Mouse (Mus musculus) heart, adult 2 months (tissue): ENCODE measurements around the gene Trpm1. TPM values are rescaled to one million over a fixed set of nuclear protein-coding genes. Genes with fewer than 3 reads are reported as not detected.
A peak's percentile ranks its signal among the peaks of the same experiment; 100 is the strongest.

Experiments
- DNase-seq, 2 experiments: peaks; one replicate each; pipeline ENCODE4 v3.0.0; 2021
- H3K27ac ChIP-seq: fragments of 200-600 bp; 2 replicates; pipeline ENCODE4 v1.8.1; 2022
- H3K27me3 ChIP-seq: fragments of 200-500 bp; 2 replicates; pipeline ENCODE4 v1.6.1; 2012; ENCODE audit warnings: mild to moderate bottlenecking, low read length, inconsistent platforms, mixed read lengths; ENCODE audit not compliant: control insufficient read depth, insufficient read depth
- H3K36me3 ChIP-seq: fragments of 200-500 bp; 2 replicates; pipeline ENCODE4 v1.6.1; 2012; ENCODE audit warnings: low read length, inconsistent platforms; ENCODE audit not compliant: control insufficient read depth, insufficient read depth
- H3K4me1 ChIP-seq: fragments of 200-500 bp; 2 replicates; pipeline ENCODE4 v1.6.1; 2011; ENCODE audit warnings: low read length; ENCODE audit not compliant: control insufficient read depth, insufficient read depth
- H3K4me3 ChIP-seq: fragments of 200-600 bp; 2 replicates; pipeline ENCODE4 v1.8.1; 2022
- H3K79me2 ChIP-seq: fragments of 200-500 bp; replicated peaks from 2 replicates; pipeline ENCODE4 v1.6.1; 2012; ENCODE audit warnings: mild to moderate bottlenecking, inconsistent platforms, low read length, moderate library complexity, mixed read lengths; ENCODE audit not compliant: control insufficient read depth, insufficient read depth
- H3K9ac ChIP-seq: fragments of 200-500 bp; 2 replicates; pipeline ENCODE4 v1.6.1; 2012; ENCODE audit warnings: low read depth, mild to moderate bottlenecking, control low read depth, inconsistent platforms, low read length, mixed read lengths
- CTCF ChIP-seq: fragments of 200-600 bp; IDR thresholded peaks from 2 replicates; pipeline ENCODE4 v1.8.1; 2022; ENCODE audit warnings: antibody characterized with exemption, mild to moderate bottlenecking, moderate library complexity
- EP300 ChIP-seq: fragments of 200-500 bp; IDR thresholded peaks from 2 replicates; pipeline ENCODE4 v1.6.1; 2011; ENCODE audit warnings: low read depth, low read length, control low read depth; ENCODE audit not compliant: insufficient read depth
- POLR2A ChIP-seq: fragments of 200-500 bp; IDR thresholded peaks from 2 replicates; pipeline ENCODE4 v1.6.1; 2011; ENCODE audit warnings: mild to moderate bottlenecking, low read depth, low read length, control low read depth; ENCODE audit not compliant: insufficient read depth
- WGBS: fragments of 180-500 bp; shearing (Covaris S2); methylation state at CpG from one replicate; pipeline ENCODE4 v1.1.7; 2018; 5-methylcytosine and 5-hydroxymethylcytosine counted together
- intact Hi-C: fragments of 180-260 bp; cut with DNase I; formaldehyde crosslinking; loops from one replicate; pipeline ENCODE4 v1.15.1; 2025
- polyA plus RNA-seq: library from polyadenylated mRNA; depleted of rRNA; stranded (reverse); fragments of >200 nt; gene quantifications from 2 replicates; pipeline ENCODE4 v1.2.3, GENCODE M21; 2012
- total RNA-seq, 2 experiments: library from RNA; stranded (reverse); gene quantifications; 2 replicates each; pipeline ENCODE4 v1.2.3; 2021

Gene Trpm1
- total and polyA plus RNA-seq, 3 experiments: 0.06 TPM; not detected in 2

DNA sequence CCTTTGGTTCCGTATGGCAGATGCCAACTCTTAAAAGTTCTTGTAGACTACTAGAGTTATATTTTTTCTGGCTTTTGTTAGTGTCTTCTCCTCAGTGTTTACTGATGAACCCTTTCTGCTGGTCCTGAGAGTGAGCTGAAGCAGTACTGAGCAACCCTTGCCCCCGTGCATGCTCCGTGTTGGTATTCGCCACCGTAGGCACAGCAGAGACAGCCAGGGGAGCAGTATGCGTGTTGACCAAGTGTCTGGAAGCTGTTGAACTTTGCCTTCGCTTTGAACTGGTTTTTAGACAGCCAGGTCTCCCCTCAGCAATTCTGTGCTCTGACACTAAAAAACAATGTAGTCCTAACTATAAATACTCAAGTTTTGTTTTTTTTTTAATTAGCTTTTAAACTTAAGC lies 135.8 kb downstream of the Trpm1 start:
- H3K4me3 ChIP-seq: no peak overlapping the region

DNA sequence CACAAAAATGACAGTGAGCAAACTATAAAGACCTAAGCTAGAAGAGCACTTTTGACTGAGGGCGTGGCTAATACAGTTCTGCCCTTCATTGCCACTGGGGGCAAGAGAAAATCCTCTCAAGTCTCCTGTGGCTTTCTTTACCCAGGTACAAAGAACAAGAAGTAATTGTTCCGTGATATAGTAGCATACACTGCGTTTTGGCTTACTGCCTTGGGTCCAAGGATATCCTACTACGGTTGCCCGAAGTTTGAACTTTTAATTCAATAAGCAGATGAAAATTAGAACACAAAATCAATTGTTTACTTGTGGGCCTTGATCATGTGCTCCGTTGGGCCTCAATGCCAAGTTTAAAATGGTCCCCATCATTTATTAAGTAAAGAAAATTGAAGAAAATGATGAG lies 136.8 kb downstream of the Trpm1 start:
- Histone ChIP-seq H3K9ac (no peak overlapping the region), H3K79me2 (peaks cover 2% of the 10 kb centered on the region), H3K4me1 (peaks cover 8% of the 10 kb centered on the region), H3K27ac (peak overlapping the region; percentile 18), H3K36me3 (no peaks in the 10 kb centered on the region), H3K4me3 (no peak overlapping the region; the same call in 1 of the 2 replicates), H3K27me3 (no peaks in the 10 kb centered on the region)
- TF ChIP-seq POLR2A: no peak
- peak; percentile 26 for TF ChIP-seq CTCF
- 71% methylated on average over 6 of the region's 6 CpGs for WGBS
- DNase-seq: no peak
- intact Hi-C loops: loop anchor here (2.0 kb wide), 1 partner anchor 36 kb away; no protein-coding TSS in a partner anchor

More for the DNA sequence above, 135.8 kb downstream of the Trpm1 start:
- no peaks in the 10 kb centered on the region for H3K27me3 ChIP-seq
- 96% methylated on average over 7 of the region's 7 CpGs for whole genome bisulfite sequencing
- intact Hi-C loops: loop anchor here (5.0 to 10.0 kb wide), 2 partner anchors 352 to 435 kb away; partner anchors contain the start of gene Klf13
- peaks cover 1% of the 10 kb centered on the region; the same call in 1 of the 2 replicates for H3K79me2 ChIP-seq
- H3K27ac ChIP-seq: no peak overlapping the region
- H3K36me3 ChIP-seq: no peaks in the 10 kb centered on the region
- DNase-seq: no peak
- H3K4me1 ChIP-seq: peaks cover 8% of the 10 kb centered on the region
- TF ChIP-seq POLR2A: no peak
- TF ChIP-seq EP300: no peak
- TF ChIP-seq CTCF: no peak
- H3K9ac ChIP-seq: no peak overlapping the region

DNA sequence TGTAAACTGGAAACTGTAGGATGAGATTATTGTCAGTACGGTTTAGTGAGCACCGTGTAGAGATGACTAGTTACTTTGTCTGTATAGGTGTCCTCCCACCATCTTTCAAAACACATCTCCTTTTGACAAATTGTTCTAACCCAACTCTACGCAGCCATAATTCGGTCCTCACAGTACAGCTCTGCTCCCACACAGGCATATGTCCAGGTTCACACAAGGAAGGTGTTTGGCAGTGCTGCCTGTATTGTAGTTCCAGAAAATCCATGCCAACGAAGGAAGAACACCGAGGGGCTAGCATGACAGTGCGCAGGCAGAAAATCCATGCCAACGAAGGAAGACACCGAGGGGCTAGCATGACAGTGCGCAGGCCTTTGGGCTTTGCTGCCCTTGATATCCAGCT lies 138.1 kb downstream of the Trpm1 start:
- intact Hi-C loops: loop anchor here (2.0 kb wide), 1 partner anchor 35 kb away; no protein-coding TSS in a partner anchor

DNA sequence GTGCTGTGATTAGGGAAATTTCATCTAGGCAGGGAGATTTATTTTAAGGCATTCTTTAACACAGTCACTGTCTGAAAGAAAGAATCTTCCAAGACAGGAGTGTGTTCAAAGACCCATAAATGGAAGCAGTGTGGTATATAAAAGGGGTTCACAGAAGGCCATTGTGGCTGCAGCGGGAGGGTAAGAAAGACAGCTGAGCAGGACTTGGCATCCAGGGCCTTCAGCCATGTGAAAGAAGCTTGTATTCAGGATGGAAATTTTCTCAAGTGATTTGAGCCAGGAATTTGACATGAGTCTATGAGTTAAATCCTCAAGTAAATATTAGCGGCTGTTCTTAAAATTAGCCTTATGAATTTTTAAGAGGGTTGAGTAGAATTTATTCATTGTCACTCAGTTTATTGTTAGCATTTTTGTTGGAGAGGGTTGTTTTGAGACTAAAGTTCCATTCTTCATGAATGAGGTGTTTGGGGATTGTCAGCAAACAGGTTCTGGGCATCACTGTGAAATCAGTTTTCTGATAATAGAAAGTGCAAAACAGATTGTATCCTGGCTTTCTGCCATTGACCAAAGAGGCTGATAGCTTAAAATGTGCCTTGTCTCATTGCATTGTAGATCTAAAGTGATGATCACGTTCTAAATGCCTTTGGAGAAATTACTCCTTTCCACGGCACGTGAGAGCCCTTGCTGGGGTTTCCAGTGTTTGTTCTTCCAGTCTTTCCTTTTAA lies 142.8 kb downstream of the Trpm1 start:
- Histone ChIP-seq H3K79me2 (peaks cover 3% of the 10 kb centered on the region), H3K4me3 (no peak overlapping the region), H3K27ac (no peak overlapping the region), H3K4me1 (peaks cover 5% of the 10 kb centered on the region), H3K27me3 (no peaks in the 10 kb centered on the region), H3K9ac (no peak overlapping the region), H3K36me3 (peaks cover 5% of the 10 kb centered on the region; the same call in 1 of the 2 replicates)
- intact Hi-C loops: no loop called here
- TF ChIP-seq EP300 (no peak), POLR2A (no peak), CTCF (no peak)
- 79% methylated on average over 5 of the region's 5 CpGs for WGBS
- DNase-seq: no peak

More for the DNA sequence above, 138.1 kb downstream of the Trpm1 start:
- Histone ChIP-seq H3K27ac (no peak overlapping the region), H3K4me1 (peaks cover 8% of the 10 kb centered on the region), H3K79me2 (peaks cover 3% of the 10 kb centered on the region), H3K36me3 (peaks cover 2% of the 10 kb centered on the region; the same call in 1 of the 2 replicates), H3K27me3 (no peaks in the 10 kb centered on the region), H3K9ac (no peak overlapping the region), H3K4me3 (no peak overlapping the region)
- no peak for TF ChIP-seq CTCF
- no peak for TF ChIP-seq EP300
- no peak for TF ChIP-seq POLR2A
- 95% methylated on average over 10 of the region's 10 CpGs for WGBS
- DNase-seq: no peak

DNA sequence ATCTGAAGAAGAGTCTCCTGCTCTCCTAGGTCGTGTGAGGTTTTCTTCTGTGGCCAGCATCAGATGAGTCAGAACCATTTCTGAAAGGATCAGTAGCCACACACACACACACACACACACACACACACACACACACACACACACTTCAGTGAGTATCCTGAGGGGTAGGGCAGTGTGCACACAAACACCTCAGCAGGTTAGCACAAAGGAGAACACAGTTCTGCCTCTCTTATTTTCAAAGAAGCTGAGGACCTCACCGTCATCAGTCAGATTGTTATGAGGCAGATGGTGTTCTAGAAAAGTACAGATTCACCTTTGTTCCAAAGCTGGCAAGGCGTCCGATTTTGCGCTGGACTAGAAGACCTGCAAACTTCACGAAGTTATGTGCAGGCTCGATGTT lies 156.6 kb downstream of the Trpm1 start:
- Histone ChIP-seq H3K27ac (no peak overlapping the region), H3K27me3 (no peaks in the 10 kb centered on the region), H3K79me2 (no peaks in the 10 kb centered on the region; the same call in 1 of the 2 replicates), H3K4me1 (no peaks in the 10 kb centered on the region), H3K4me3 (no peak overlapping the region), H3K9ac (no peak overlapping the region), H3K36me3 (peaks cover 2% of the 10 kb centered on the region; the same call in 1 of the 2 replicates)
- no peak for TF ChIP-seq POLR2A
- TF ChIP-seq CTCF: no peak
- no peak for TF ChIP-seq EP300
- 84% methylated on average over 7 of the region's 7 CpGs for WGBS
- intact Hi-C loops: no loop called here
- no peak for DNase-seq

DNA sequence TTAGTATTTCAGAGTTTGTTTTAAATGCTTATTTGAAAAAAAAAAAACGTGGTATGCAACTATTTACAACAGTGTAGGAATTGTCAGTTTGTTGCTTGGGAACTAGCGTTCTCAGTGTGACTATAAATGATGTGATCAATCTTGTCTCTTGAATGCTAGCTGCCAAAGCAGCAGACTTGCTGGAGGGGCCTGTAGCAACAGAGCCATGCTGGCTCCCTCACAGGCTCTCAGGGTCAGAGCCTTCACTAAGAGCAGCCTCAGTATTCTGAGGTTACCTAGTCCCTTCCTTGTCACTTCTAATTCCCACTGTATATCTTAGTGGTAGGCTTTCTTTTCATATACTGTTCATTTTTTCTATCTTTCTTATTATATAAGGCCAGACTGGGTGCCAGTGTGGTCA lies 157.1 kb downstream of the Trpm1 start:
- Histone ChIP-seq H3K27me3 (no peaks in the 10 kb centered on the region), H3K36me3 (peaks cover 2% of the 10 kb centered on the region; the same call in 1 of the 2 replicates), H3K79me2 (no peaks in the 10 kb centered on the region; the same call in 1 of the 2 replicates), H3K27ac (no peak overlapping the region), H3K4me1 (no peaks in the 10 kb centered on the region), H3K4me3 (no peak overlapping the region), H3K9ac (no peak overlapping the region)
- no peak for TF ChIP-seq CTCF
- no peak for TF ChIP-seq EP300
- TF ChIP-seq POLR2A: no peak
- 70% methylated on average over 2 of the region's 2 CpGs for WGBS
- DNase-seq: no peak
- intact Hi-C loops: no loop called here
